Mouse (Mus musculus): ENCODE data around the gene Hsf2bp.

GRCm38 (mm10) chr17:31929032-31929431 is 107.1 kb downstream of the Hsf2bp start:
- TF ChIP-seq MEF2A (IDR thresholded peaks at IDR 0.05; ENCODE audit: extremely low read depth, insufficient replicate concordance, low read depth, low read length, poor library complexity, severe bottlenecking) (no peak), TCF12 (IDR thresholded peaks at IDR 0.05; ENCODE audit: low read depth, low read length) (no peak), POLR2A (IDR thresholded peaks at IDR 0.05; ENCODE audit: control insufficient read depth in 1 of 2, insufficient read depth in 1 of 2, low read depth in 1 of 2, low read length in 2 of 2, poor library complexity in 1 of 2) (no peak), TBP (IDR thresholded peaks at IDR 0.05; ENCODE audit: low read depth, low read length) (no peak), EP300 (IDR thresholded peaks at IDR 0.05; ENCODE audit: low read depth in 1 of 2, low read length in 2 of 2) (no peak), GATA1 (IDR thresholded peaks at IDR 0.05; ENCODE audit: low read depth, low read length) (no peak), ZKSCAN1 (IDR thresholded peaks at IDR 0.05; ENCODE audit: low read depth, low read length) (no peak)

Measured in MEL (cell line).